Mouse (Mus musculus): ENCODE results near the gene S1pr5. TPM values are rescaled to one million over a fixed set of nuclear protein-coding genes. Genes with fewer than 3 reads are reported as not detected.

Gene S1pr5
- total and polyA plus RNA-seq, 3 experiments: not detected

GRCm38 (mm10) chr9:21204156-21204527 lies 44.1 kb downstream of the S1pr5 start:
- H3K36me3 ChIP-seq (replicated peaks in 1 of 2; ENCODE audit: control insufficient read depth in 1 of 2, insufficient read depth in 1 of 2, low read length in 1 of 2): peaks cover 48 to 70% of the 10 kb centered on the region in 2 experiments
- in situ Hi-C loops (cut with MboI; ENCODE audit: low pct_ligation_motif_present, low pct_unique_long_range_greater_than_20kb, low sequenced_read_pairs) (no loop called here), dilution Hi-C loops (cut with MboI; ENCODE audit: extremely low pct_ligation_motif_present, extremely low pct_unique_long_range_greater_than_20kb, low sequenced_read_pairs) (no loop called here)
- H3K4me1 ChIP-seq (ENCODE audit: control insufficient read depth in 1 of 2, insufficient read depth in 2 of 2): peaks cover 18 to 66% of the 10 kb centered on the region in 2 experiments
- TF ChIP-seq TCF12 (IDR thresholded peaks at IDR 0.05; ENCODE audit: low read depth, low read length) (no peak; the same call in 1 of the 2 replicates), USF1 (IDR thresholded peaks at IDR 0.05; ENCODE audit: low read depth, low read length) (no peak), PAX5 (IDR thresholded peaks at IDR 0.05; ENCODE audit: low read length) (peak; percentile 71; the same call in 1 of the 2 replicates), MYC (IDR thresholded peaks at IDR 0.05; ENCODE audit: low read depth, low read length) (0 out of 2 replicates have a peak, but pooled peaks have one; percentile 20), NRF1 (IDR thresholded peaks at IDR 0.05; ENCODE audit: low read depth, low read length) (no peak), MAFK (IDR thresholded peaks at IDR 0.05; ENCODE audit: insufficient replicate concordance, low read length) (no peak), E2F4 (IDR thresholded peaks at IDR 0.05; ENCODE audit: insufficient replicate concordance, low read depth, low read length) (no peak), RCOR1 (conservative IDR thresholded peaks at IDR 0.05; ENCODE audit: low read depth, low read length) (no peak), MXI1 (IDR thresholded peaks at IDR 0.05; ENCODE audit: low read depth, low read length) (no peak), CTCF (conservative IDR thresholded peaks at IDR 0.05 in 1 of 2, IDR thresholded peaks at IDR 0.05 in 1 of 2; ENCODE audit: low read depth in 2 of 2, low read length in 2 of 2) (no peak), EP300 (IDR thresholded peaks at IDR 0.05; ENCODE audit: low read length) (peak; percentile 29; the same call in 1 of the 2 replicates), GABPA (IDR thresholded peaks at IDR 0.05; ENCODE audit: insufficient replicate concordance, low read depth, low read length) (no peak), ETS1 (conservative IDR thresholded peaks at IDR 0.05; ENCODE audit: low read depth, low read length) (0 out of 2 replicates have a peak, but pooled peaks have one; percentile 35), UBTF (IDR thresholded peaks at IDR 0.05; ENCODE audit: low read depth, low read length) (no peak), RAD21 (IDR thresholded peaks at IDR 0.05; ENCODE audit: low read depth, low read length) (no peak), POLR2AphosphoS2 (IDR thresholded peaks at IDR 0.05; ENCODE audit: low read depth, low read length) (no peak), IRF4 (IDR thresholded peaks at IDR 0.05; ENCODE audit: low read depth, low read length) (peak; percentile 31; the same call in 1 of the 2 replicates), BHLHE40 (IDR thresholded peaks at IDR 0.05; ENCODE audit: low read depth, low read length) (peak; percentile 27; the same call in 1 of the 2 replicates), SMC3 (IDR thresholded peaks at IDR 0.05; ENCODE audit: low read depth, low read length) (no peak), ZNF384 (IDR thresholded peaks at IDR 0.05; ENCODE audit: low read depth, low read length) (no peak), ELF1 (IDR thresholded peaks at IDR 0.05; ENCODE audit: low read depth, low read length) (no peak)
- H3K9me3 ChIP-seq (replicated peaks; ENCODE audit: low read length): no peaks in the 10 kb centered on the region
- peak overlapping the region; percentile 5; the same call in 1 of the 2 replicates for H3K4me2 ChIP-seq (ENCODE audit: insufficient read depth, low read depth, poor library complexity, severe bottlenecking)
- peak overlapping the region; percentile 78 for H3K27ac ChIP-seq (ENCODE audit: insufficient read depth, low read depth)
- no peak overlapping the region for H3K9ac ChIP-seq (ENCODE audit: insufficient read depth, low read depth)
- H3K4me3 ChIP-seq (replicated peaks in 1 of 3; ENCODE audit: low read depth in 2 of 3, low read length in 2 of 3, poor library complexity in 1 of 3): peak overlapping the region in 1 of 3 experiments; percentile 34
- H3K27me3 ChIP-seq (replicated peaks): no peaks in the 10 kb centered on the region
- H3K79me2 ChIP-seq (replicated peaks; ENCODE audit: control insufficient read depth, extremely low read depth, insufficient read depth, poor library complexity, severe bottlenecking): no peaks in the 10 kb centered on the region
- DNase-seq (ENCODE audit: extremely low read depth): peak; percentile 89

GRCm38 (mm10) chr9:21198960-21199359 lies 49.3 kb downstream of the S1pr5 start:
- no peak overlapping the region for H3K4me3 ChIP-seq (replicated peaks in 1 of 3; ENCODE audit: low read depth in 2 of 3, low read length in 2 of 3, poor library complexity in 1 of 3)
- H3K79me2 ChIP-seq (replicated peaks; ENCODE audit: control insufficient read depth, extremely low read depth, insufficient read depth, poor library complexity, severe bottlenecking): no peaks in the 10 kb centered on the region
- no peaks in the 10 kb centered on the region for H3K27me3 ChIP-seq (replicated peaks)
- TF ChIP-seq ZNF384 (IDR thresholded peaks at IDR 0.05; ENCODE audit: low read depth, low read length) (peak; percentile 57; the same call in 1 of the 2 replicates), JUND (conservative IDR thresholded peaks at IDR 0.05; ENCODE audit: low read depth, low read length) (no peak), ETS1 (conservative IDR thresholded peaks at IDR 0.05; ENCODE audit: low read depth, low read length) (peak; percentile 62), EP300 (IDR thresholded peaks at IDR 0.05; ENCODE audit: low read length) (peak; percentile 94), KAT2A (IDR thresholded peaks at IDR 0.05; ENCODE audit: insufficient replicate concordance, low read length) (no peak), NELFE (IDR thresholded peaks at IDR 0.05; ENCODE audit: low read depth, low read length) (no peak), MAFK (IDR thresholded peaks at IDR 0.05; ENCODE audit: insufficient replicate concordance, low read length) (no peak), MXI1 (IDR thresholded peaks at IDR 0.05; ENCODE audit: low read depth, low read length) (0 out of 2 replicates have a peak, but pooled peaks have one; percentile 25), TCF12 (IDR thresholded peaks at IDR 0.05; ENCODE audit: low read depth, low read length) (peak; percentile 68), USF2 (conservative IDR thresholded peaks at IDR 0.05; ENCODE audit: low read depth, low read length) (no peak), JUN (IDR thresholded peaks at IDR 0.05; ENCODE audit: insufficient read depth, low read depth, low read length) (no peak), MYC (IDR thresholded peaks at IDR 0.05; ENCODE audit: low read depth, low read length) (peak; percentile 60; the same call in 1 of the 2 replicates), ELF1 (IDR thresholded peaks at IDR 0.05; ENCODE audit: low read depth, low read length) (no peak), BHLHE40 (IDR thresholded peaks at IDR 0.05; ENCODE audit: low read depth, low read length) (peak; percentile 93), MAX (IDR thresholded peaks at IDR 0.05; ENCODE audit: low read length) (no peak), CHD2 (IDR thresholded peaks at IDR 0.05; ENCODE audit: low read length) (no peak), IRF4 (IDR thresholded peaks at IDR 0.05; ENCODE audit: low read depth, low read length) (peak; percentile 88), RCOR1 (conservative IDR thresholded peaks at IDR 0.05; ENCODE audit: low read depth, low read length) (no peak)
- H3K36me3 ChIP-seq (replicated peaks in 1 of 2; ENCODE audit: control insufficient read depth in 1 of 2, insufficient read depth in 1 of 2, low read length in 1 of 2): peaks cover 34 to 57% of the 10 kb centered on the region in 2 experiments
- no peak overlapping the region for H3K4me2 ChIP-seq (ENCODE audit: insufficient read depth, low read depth, poor library complexity, severe bottlenecking)
- H3K9ac ChIP-seq (ENCODE audit: insufficient read depth, low read depth): no peak overlapping the region
- peak; percentile 48 for DNase-seq (ENCODE audit: extremely low read depth)
- peaks cover 37 to 87% of the 10 kb centered on the region in 2 experiments for H3K4me1 ChIP-seq (ENCODE audit: control insufficient read depth in 1 of 2, insufficient read depth in 2 of 2)
- in situ Hi-C loops (cut with MboI; ENCODE audit: low pct_ligation_motif_present, low pct_unique_long_range_greater_than_20kb, low sequenced_read_pairs) (no loop called here), dilution Hi-C loops (cut with MboI; ENCODE audit: extremely low pct_ligation_motif_present, extremely low pct_unique_long_range_greater_than_20kb, low sequenced_read_pairs) (no loop called here)
- no peaks in the 10 kb centered on the region for H3K9me3 ChIP-seq (replicated peaks; ENCODE audit: low read length)
- H3K27ac ChIP-seq (ENCODE audit: insufficient read depth, low read depth): no peak overlapping the region

Data from CH12.LX (cell line).